Mouse (Mus musculus): ENCODE results near the gene Dgkb.

DNA sequence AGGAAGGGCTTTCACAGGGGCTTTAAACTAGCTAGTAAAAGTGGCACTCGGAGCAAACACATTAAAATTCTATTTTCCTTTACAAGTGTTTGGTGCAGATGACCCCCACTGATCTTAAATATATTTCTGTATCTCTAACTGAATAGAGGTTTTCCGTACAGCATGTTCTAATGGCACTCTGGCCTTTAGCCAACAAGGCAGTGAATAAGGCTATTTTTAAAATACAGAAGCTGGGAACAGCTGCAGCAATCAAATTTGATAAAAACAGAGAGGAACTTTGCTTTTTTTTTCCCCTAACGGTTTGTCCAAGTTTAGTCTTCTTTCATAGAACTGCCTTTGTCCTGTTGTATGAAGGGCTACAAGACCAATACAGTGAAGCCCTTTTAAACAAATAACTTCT lies 776.5 kb downstream of the Dgkb start:
- TF ChIP-seq CTCF (IDR thresholded peaks at IDR 0.05; ENCODE audit: borderline replicate concordance, extremely low read depth, insufficient read depth, insufficient read length): no peak
- no peak for TF ChIP-seq POLR2A (IDR thresholded peaks at IDR 0.05; ENCODE audit: borderline replicate concordance, extremely low read depth, insufficient read depth, insufficient read length, poor library complexity, severe bottlenecking)

All from brain, embryonic 14.5 days (tissue).